Mouse (Mus musculus) gastrocnemius, adult 8-10 months (tissue): ENCODE data around the gene Cc2d2b. TPM values are rescaled to one million over a fixed set of nuclear protein-coding genes. Genes with fewer than 3 reads are reported as not detected.
A peak's percentile ranks its signal among the peaks of the same experiment; 100 is the strongest.

ENCODE experiments used
- DNase-seq, 2 experiments: peaks; one replicate each; pipeline ENCODE4 v3.0.0; 2022; ENCODE audit warnings: low spot score in 2 of 2
- total RNA-seq, 4 experiments: library from RNA; stranded (reverse); gene quantifications; 2 replicates each; pipeline ENCODE4 v1.2.4; 2022

Gene Cc2d2b
- total RNA-seq: not detected

- DNase-seq: no peak
These were observed at the start of gene Cc2d2b for GRCm38 (mm10) chr19:40748559-40748958. Gene Cc2d2b (plus strand): TSS chr19:40748753.

DNA sequence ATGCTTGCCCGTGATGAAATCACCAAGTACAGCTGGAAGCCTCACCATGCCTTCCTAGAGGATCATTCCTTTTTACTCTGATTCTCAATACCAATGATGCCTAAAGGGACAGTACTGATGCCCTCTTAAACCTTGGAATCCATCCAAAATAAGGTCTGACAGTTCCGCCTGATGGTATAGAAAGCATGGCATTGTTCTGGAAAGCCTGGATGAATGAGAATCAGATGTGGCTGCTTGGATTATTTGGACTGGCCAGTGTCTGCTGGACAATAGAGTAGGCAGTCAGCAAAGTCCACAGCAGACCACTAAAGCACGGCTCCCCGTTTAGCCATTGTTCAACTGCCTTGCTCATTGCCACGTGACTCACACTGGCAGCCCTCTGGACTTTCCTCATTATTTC, 48.7 kb upstream of the Cc2d2b start:
- DNase-seq: no peak

GRCm38 (mm10) chr19:40702406-40702805, 46.1 kb upstream of the Cc2d2b start:
- no peak for DNase-seq

DNA sequence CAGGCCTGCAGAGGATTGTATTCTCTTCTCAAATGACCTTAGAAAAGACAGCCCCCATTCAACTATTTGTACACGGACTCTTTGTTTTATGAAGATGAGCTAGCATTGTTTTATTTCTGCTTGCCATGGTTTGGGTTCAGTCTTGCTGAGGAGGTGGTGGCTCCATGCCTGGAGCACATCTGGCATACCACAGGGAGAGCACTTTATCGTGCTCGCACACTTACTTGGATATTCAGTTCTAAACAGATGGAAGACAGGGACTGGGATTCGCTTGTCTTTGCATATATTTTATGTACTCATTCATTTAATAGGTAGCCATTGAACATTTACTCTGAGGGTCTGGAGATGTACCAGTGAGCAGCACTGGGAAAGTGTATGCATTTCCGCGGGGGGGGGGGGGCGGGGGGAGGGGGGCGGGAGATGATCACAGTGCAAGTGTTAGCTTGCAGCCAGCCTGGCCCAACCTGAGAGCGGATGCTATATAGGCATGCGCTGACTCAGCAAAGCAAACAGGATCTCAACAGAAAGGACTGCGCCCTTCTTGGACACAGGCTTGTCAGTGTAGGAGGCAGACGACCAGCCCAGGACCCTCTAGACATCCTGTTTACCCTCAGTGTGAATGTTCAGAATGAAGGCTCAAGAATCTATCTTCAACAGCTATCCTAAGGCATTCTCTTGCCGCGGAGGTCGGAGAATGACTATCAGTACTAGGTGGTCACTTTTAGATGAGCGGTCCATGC, 35.5 kb upstream of the Cc2d2b start:
- DNase-seq: no peak

GRCm38 (mm10) chr19:40714700-40715099, 33.9 kb upstream of the Cc2d2b start:
- DNase-seq: no peak

GRCm38 (mm10) chr19:40716981-40717380, 31.6 kb upstream of the Cc2d2b start:
- DNase-seq: no peak

DNA sequence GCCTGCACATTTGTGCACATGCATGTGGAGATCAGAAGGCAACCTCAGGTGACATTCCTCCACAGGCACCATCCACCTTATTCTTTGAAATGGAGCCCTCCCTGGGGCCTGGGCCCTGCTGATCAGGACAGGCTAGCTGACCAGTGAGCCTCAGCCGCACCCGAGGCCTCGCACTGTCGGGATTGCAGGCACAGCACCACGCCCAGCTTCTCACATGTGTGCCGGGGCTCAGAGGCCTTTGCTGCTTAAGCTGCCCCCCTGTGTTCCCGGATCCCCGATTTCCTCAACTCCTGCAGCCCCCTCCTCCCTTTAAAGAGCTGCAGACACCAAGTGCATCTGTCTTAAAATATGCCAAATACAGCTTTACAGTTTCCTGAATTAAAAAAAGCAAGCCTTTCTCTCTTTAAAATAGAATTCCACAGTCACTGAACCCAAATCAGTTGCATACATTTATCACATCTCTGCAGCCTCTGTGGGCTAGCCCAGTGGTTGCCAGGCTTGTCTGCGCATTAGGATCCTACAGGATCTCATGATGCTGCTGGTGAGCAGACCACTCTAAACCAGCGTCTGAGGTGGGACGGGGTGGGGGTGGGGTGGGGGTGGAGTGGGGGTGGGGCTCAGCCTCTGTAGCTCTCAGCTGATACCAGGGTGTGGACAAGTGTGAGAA, 29.0 kb upstream of the Cc2d2b start:
- no peak for DNase-seq

GRCm38 (mm10) chr19:40720381-40720780, 28.2 kb upstream of the Cc2d2b start:
- DNase-seq: no peak

DNA sequence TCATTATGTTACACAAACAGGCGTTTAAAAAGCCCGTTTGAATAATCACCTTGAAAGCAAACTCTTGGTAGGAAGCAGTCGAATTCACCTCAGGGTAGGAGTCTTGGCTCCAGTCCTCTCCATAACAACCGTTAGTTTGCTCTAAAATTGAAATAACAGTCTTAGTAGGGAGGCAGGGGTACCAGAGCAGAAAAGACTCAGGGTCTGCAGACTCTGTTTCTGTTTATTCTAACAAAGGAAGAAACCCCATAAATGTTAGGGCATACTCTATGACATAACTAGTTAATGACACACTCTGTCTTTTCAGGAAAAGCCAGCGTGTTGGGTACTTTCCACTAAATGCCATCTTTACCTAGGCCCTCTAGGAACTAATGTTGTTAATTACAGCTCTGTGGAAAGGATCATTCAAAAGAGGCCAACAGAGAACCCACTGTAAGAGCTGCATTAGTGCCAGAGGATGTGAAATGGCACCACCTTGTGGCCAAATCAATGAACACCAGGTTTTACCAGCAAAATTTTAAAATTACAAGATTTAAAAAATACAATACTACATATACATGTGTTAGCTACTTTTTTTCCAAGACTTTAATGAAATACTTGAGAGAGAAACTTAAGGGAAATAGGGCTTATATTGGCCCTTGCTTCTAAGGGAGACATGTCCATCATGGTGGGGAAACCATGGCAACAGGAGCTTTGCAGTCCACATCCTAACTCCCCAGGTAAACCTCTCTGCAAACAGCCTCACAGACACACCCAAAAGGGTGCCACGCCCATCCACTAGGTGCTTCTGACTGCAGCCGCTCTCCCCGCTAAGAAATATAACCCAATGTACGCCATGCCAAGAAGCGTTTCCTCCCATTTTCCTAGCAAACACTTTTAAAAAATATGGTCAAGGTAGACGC, 26.2 kb upstream of the Cc2d2b start:
- no peak for DNase-seq

GRCm38 (mm10) chr19:40723516-40723915, 25.0 kb upstream of the Cc2d2b start:
- DNase-seq: no peak

- DNase-seq: peak; percentile 34 to 36
These were observed 22.4 kb upstream of the Cc2d2b start for GRCm38 (mm10) chr19:40726148-40726547.

- no peak for DNase-seq
These were observed 21.9 kb upstream of the Cc2d2b start for GRCm38 (mm10) chr19:40726614-40727013.

DNA sequence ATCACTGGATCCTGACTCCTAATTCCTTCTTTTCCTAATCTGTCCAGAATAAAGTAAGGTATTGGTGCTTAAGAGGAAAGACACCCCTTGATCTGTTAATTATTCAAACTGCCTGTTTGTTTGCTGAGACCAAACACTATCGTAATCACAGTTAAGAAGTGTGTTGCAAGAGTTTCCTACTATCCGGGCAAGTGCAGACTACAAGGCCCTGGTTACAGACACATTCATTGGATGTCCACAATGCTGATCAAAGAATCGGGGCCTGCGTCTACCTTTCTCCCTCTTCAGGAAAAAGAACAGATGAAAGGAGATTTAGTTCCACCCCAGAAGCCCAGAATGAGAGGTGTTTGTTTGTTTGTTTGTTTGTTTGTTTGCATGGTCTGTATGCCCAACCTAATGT, 20.3 kb upstream of the Cc2d2b start:
- DNase-seq: no peak

DNA sequence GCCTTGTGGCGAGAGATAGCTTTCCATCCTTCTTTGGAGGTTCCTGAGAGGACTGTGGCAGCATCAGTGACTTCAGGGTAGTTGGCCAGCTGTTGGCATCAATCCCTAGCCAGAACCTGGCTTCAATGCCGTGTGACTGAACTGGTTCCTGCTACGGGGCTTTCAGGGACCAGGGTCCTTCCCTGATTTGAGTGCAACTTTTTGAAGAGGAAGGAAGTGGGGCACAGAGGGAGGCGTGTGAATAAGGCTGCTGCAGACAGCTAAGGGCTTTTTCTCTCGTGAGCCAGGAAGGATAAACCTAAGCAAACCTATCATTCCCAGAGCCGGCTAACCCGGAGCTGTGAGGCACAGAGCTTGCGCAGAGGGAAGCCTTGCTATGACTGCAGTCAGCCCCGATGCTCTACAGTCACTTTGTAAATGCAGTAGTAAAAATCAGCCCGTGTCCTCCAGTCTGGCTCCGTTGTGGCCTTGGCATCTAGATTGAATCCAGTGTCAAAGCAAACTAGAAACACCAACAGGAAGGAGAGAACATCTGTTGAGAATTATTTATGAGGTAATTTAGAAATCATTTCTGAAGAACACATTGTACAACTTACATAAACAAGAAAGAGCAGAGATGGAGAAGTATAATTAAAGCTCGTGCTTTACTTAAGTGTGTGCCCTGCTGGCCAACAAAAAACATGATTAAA, 19.7 kb upstream of the Cc2d2b start:
- peak in 1 of 2 experiments; percentile 28 for DNase-seq

DNA sequence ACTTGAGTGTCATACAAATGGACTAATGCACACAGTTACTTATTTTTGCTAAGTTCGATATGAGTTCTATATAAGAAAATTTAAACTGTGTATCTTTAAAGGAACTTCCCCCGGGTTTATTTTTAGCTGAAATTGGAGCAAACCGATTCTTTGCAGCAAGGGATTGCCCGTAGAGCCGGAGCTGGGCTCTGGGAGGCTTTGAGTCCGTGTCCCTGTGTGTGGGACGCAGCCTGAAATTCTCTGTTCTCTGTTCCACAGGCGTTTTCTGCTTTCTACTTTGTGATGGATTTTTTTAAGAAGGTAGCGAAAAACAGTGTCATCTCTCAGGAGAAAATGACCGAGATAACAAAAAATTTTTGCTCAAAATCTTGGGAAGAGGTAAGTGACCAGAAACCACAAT, 15.1 kb upstream of the Cc2d2b start:
- no peak for DNase-seq

- no peak for DNase-seq
These were observed 14.7 kb upstream of the Cc2d2b start for GRCm38 (mm10) chr19:40733849-40734248.

- DNase-seq: peak; percentile 39 to 53
These were observed 11.7 kb upstream of the Cc2d2b start for GRCm38 (mm10) chr19:40736680-40737512.

DNA sequence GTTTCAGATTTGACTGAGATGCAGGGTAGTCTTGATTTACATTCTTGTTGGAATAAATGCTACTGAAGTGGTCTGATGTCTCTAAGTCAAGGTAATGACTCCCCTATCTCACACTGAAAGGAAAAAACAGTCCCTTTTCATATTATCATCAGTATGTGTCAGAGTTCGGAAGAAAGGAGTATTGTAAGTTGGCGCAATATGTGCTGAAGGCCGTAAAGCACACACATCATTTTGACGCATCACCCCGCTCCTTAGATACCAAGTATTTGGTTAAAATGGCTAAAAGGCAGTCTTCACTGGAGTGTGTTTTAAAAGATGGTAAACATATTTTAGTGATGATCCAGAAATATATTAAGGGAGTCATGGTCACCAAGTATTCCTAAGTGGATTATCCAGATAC, 10.9 kb upstream of the Cc2d2b start:
- DNase-seq: no peak

DNA sequence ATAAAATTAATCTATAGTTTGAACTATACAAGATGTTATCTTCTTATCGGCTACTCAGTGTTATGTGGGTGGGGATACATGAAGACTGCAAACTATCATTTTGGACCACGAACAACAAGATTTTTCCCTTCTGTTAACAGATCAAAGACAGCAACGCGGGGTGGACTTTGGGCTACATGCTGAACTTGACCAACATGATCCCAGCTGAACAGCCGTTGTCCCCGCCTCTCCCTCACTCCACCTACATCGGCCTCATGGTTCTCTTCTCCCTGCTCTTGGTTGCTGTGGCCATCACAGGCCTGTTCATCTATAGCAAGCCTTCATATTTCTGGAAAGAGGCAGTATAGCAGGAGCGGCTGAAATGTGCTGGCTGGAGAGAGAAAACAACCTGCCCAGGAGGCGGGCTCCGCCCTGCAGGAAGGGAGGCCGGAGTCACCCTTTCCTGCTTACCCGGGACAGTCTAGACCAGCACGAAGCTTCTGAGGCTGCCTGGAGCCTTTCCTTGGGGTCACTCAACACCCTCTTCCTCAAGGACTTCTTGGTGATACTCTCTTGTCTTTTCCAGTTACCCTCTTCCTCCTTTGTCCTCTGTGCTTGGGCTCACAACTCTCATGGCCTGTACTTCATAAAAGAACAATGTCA, 9.7 kb upstream of the Cc2d2b start:
- DNase-seq: no peak

- DNase-seq: no peak
These were observed 1.9 kb upstream of the Cc2d2b start for GRCm38 (mm10) chr19:40746603-40747002.
